In genomic region chr3:88530082-88530864, GRCm38 (mm10) we compare ENCODE assay signal across 8 mouse cellular contexts. TPM values are rescaled to one million over a fixed set of nuclear protein-coding genes. Genes with fewer than 3 reads are reported as not detected.
DNase-seq lines count a peak whose midpoint lies in the region; ATAC-seq and TF ChIP-seq lines count a peak whose summit lies in the region.

No protein-coding gene starts in this region.

- H3K27ac ChIP-seq in heart, embryonic 13.5 days (replicated peaks) = peak overlapping the region; percentile 96
- H3K27ac ChIP-seq in MEL (ENCODE audit: control insufficient read depth, low read depth, low read length) = no peak overlapping the region; the same call in 1 of the 2 replicates
- H3K27ac ChIP-seq in hindbrain, embryonic 12.5 days = peak overlapping the region; percentile 99
- H3K27ac ChIP-seq in midbrain, embryonic 14.5 days (replicated peaks; ENCODE audit: low read depth, low read length) = peak overlapping the region; percentile 99

- H3K4me2 ChIP-seq in heart, embryonic 13.5 days = peak overlapping the region; percentile 75
- peak overlapping the region; percentile 93 for H3K4me2 ChIP-seq in hindbrain, embryonic 12.5 days (replicated peaks)
- H3K4me2 ChIP-seq in midbrain, embryonic 14.5 days (ENCODE audit: low read length) = peak overlapping the region; percentile 98

- peaks cover 12% of the 10 kb centered on the region for H3K79me2 ChIP-seq in MEL (ENCODE audit: control insufficient read depth, insufficient read depth, low read length, poor library complexity)

- H3K4me1 ChIP-seq in heart, embryonic 13.5 days = peaks cover 74% of the 10 kb centered on the region
- peaks cover 9 to 20% of the 10 kb centered on the region in 2 experiments for H3K4me1 ChIP-seq in MEL (ENCODE audit: control insufficient read depth in 1 of 2, insufficient read depth in 2 of 2, low read length in 2 of 2)
- H3K4me1 ChIP-seq in hindbrain, embryonic 12.5 days = peaks cover 61% of the 10 kb centered on the region
- H3K4me1 ChIP-seq in midbrain, embryonic 14.5 days (ENCODE audit: control insufficient read depth, insufficient read depth, low read length) = peaks cover 57% of the 10 kb centered on the region

- ATAC-seq in heart, embryonic 13.5 days (ENCODE audit: extremely low read depth, insufficient number of reproducible peaks, low FRiP score, low TSS enrichment) = no peak
- ATAC-seq in hindbrain, embryonic 12.5 days (ENCODE audit: low FRiP score) = no peak
- no peak for ATAC-seq in midbrain, embryonic 14.5 days (ENCODE audit: low FRiP score, low TSS enrichment)
- ATAC-seq in inflammation-experienced regulatory T-cells, adult 6 months = no peak

- no peak for TF ChIP-seq CTCF in MEL (IDR thresholded peaks at IDR 0.05 in 2 of 3, conservative IDR thresholded peaks at IDR 0.05 in 1 of 3; ENCODE audit: control insufficient read depth in 1 of 3, insufficient read depth in 1 of 3, low read depth in 2 of 3, low read length in 3 of 3, poor library complexity in 1 of 3, severe bottlenecking in 1 of 3)

- intact Hi-C loops in left cerebral cortex, postnatal 25 days (cut with DNase I) = no loop called here

- peak overlapping the region; percentile 98 for H3K9ac ChIP-seq in heart, embryonic 13.5 days
- peak overlapping the region; percentile 80 for H3K9ac ChIP-seq in MEL (ENCODE audit: control insufficient read depth, low read depth, low read length, poor library complexity, severe bottlenecking)
- peak overlapping the region; percentile 99 for H3K9ac ChIP-seq in hindbrain, embryonic 12.5 days
- peak overlapping the region; percentile 98 for H3K9ac ChIP-seq in midbrain, embryonic 14.5 days (replicated peaks; ENCODE audit: low read length)

- no peaks in the 10 kb centered on the region for H3K9me3 ChIP-seq in heart, embryonic 13.5 days
- H3K9me3 ChIP-seq in MEL (replicated peaks; ENCODE audit: insufficient read depth, low read length) = no peaks in the 10 kb centered on the region
- H3K9me3 ChIP-seq in hindbrain, embryonic 12.5 days (replicated peaks) = no peaks in the 10 kb centered on the region
- H3K9me3 ChIP-seq in midbrain, embryonic 14.5 days (ENCODE audit: control insufficient read depth, low read length) = no peaks in the 10 kb centered on the region

- 26% methylated on average over 11 of the region's 11 CpGs for WGBS in heart, embryonic 13.5 days
- WGBS in hindbrain, embryonic 12.5 days = 6% methylated on average over 11 of the region's 11 CpGs
- 4% methylated on average over 11 of the region's 11 CpGs for WGBS in midbrain, embryonic 14.5 days

- no peak for TF ChIP-seq EP300 in MEL (IDR thresholded peaks at IDR 0.05; ENCODE audit: low read depth in 1 of 2, low read length in 2 of 2)

- no peak for TF ChIP-seq POLR2A in MEL (IDR thresholded peaks at IDR 0.05; ENCODE audit: control insufficient read depth in 1 of 2, insufficient read depth in 1 of 2, low read depth in 1 of 2, low read length in 2 of 2, poor library complexity in 1 of 2)

- H3K4me3 ChIP-seq in heart, embryonic 13.5 days = peak overlapping the region; percentile 93
- H3K4me3 ChIP-seq in MEL (ENCODE audit: control insufficient read depth in 1 of 2, insufficient read depth in 1 of 2, low read depth in 2 of 2, low read length in 2 of 2) = peak overlapping the region; percentile 65 to 91
- peak overlapping the region; percentile 94 for H3K4me3 ChIP-seq in hindbrain, embryonic 12.5 days
- H3K4me3 ChIP-seq in midbrain, embryonic 14.5 days (replicated peaks; ENCODE audit: low read depth, low read length) = peak overlapping the region; percentile 52

- TF ChIP-seq RAD21 in MEL (IDR thresholded peaks at IDR 0.05; ENCODE audit: low read depth, low read length) = no peak

- no peak for DNase-seq in heart, adult 9 months (ENCODE audit: low spot score in 2 of 2)
- no peak for DNase-seq in MEL (ENCODE audit: low read depth, low spot score)
- DNase-seq in midbrain, embryonic 14.5 days = peak; percentile 35
- no peak for DNase-seq in right cerebral cortex, postnatal 36 days (ENCODE audit: low spot score in 2 of 2)
- no peak for DNase-seq in left cerebral cortex, postnatal 25 days (ENCODE audit: low spot score in 2 of 2)

- no peaks in the 10 kb centered on the region for H3K27me3 ChIP-seq in heart, embryonic 13.5 days (replicated peaks)
- no peaks in the 10 kb centered on the region for H3K27me3 ChIP-seq in MEL (ENCODE audit: control insufficient read depth in 1 of 2, insufficient read depth in 2 of 2, low read length in 2 of 2)
- no peaks in the 10 kb centered on the region for H3K27me3 ChIP-seq in hindbrain, embryonic 12.5 days
- H3K27me3 ChIP-seq in midbrain, embryonic 14.5 days (ENCODE audit: control insufficient read depth, insufficient read depth, low read length) = no peaks in the 10 kb centered on the region

- peaks cover 1% of the 10 kb centered on the region; the same call in 1 of the 2 replicates for H3K36me3 ChIP-seq in heart, embryonic 13.5 days
- H3K36me3 ChIP-seq in MEL (ENCODE audit: control insufficient read depth in 1 of 2, insufficient read depth in 2 of 2, low read length in 2 of 2) = peaks cover 0 to 13% of the 10 kb centered on the region in 2 experiments; a peak in 2 of 4 replicates
- 0 out of 2 replicates have a peak, but pooled peaks cover 1% of the 10 kb centered on the region for H3K36me3 ChIP-seq in hindbrain, embryonic 12.5 days
- H3K36me3 ChIP-seq in midbrain, embryonic 14.5 days (ENCODE audit: control insufficient read depth, insufficient read depth, low read length) = peaks cover 6% of the 10 kb centered on the region

TF ChIP-seq in MEL, 35 proteins besides CTCF, POLR2A, EP300 and RAD21 (continues in another document):
- TF ChIP-seq KAT2A (conservative IDR thresholded peaks at IDR 0.05; ENCODE audit: low read depth, low read length) = no peak
- no peak for TF ChIP-seq GABPA (IDR thresholded peaks at IDR 0.05; ENCODE audit: low read depth, low read length)
- TF ChIP-seq MAFK (IDR thresholded peaks at IDR 0.05; ENCODE audit: borderline replicate concordance, low read depth, low read length) = no peak
- TF ChIP-seq TCF12 (IDR thresholded peaks at IDR 0.05; ENCODE audit: low read depth, low read length) = no peak
- TF ChIP-seq CHD1 (IDR thresholded peaks at IDR 0.05; ENCODE audit: low read depth, low read length) = no peak

RNA-seq across cellular contexts. Expression of gene Mex3a, which starts 1.9 kb away (rescaled TPM):
- 9.9 and 10.1 TPM in 2 replicates for polyA plus RNA-seq in heart, embryonic 13.5 days (2015; fragmentation: Nextera tagmentation; extraction: Ambion mirVana)
- 4.3 and 5.5 TPM in 2 replicates for total RNA-seq in MEL (2012; rRNA removed)
- polyA plus RNA-seq in MEL (2012; ENCODE audit: insufficient read depth in 1 of 2, insufficient read length in 2 of 2, low read depth in 1 of 2, low replicate concordance in 2 of 2, missing spikeins in 1 of 2) = 10 to 100 TPM in 1 of 2 experiments, not detected in 1; 10.1 TPM
- polyA plus RNA-seq in hindbrain, embryonic 12.5 days (2016; fragmentation: Nextera tagmentation; extraction: Ambion mirVana) = 44.2 and 44.5 TPM in 2 replicates
- 50.8 and 51.8 TPM in 2 replicates for polyA plus RNA-seq in midbrain, embryonic 14.5 days (2014; fragmentation: Nextera tagmentation; extraction: Ambion mirVana)
- 1 to 10 TPM; 2.8 to 3.0 TPM for total RNA-seq in left cerebral cortex, postnatal 25 days (2021)
- polyA plus RNA-seq in inflammation-experienced regulatory T-cells, adult 6 months (2017; shearing (Covaris generic)) = under 1 TPM; 0.17 to 0.20 (median 0.18) TPM

RNA-seq across cellular contexts. Expression of gene Rab25, which starts 17.8 kb away (rescaled TPM):
- polyA plus RNA-seq in heart, embryonic 13.5 days (2015; fragmentation: Nextera tagmentation; extraction: Ambion mirVana) = 1.1 and 1.5 TPM in 2 replicates
- 0.75 and 0.96 TPM in 2 replicates for total RNA-seq in MEL (2012; rRNA removed)
- 1 to 10 TPM in 1 of 2 experiments, not detected in 1; 1.9 TPM for polyA plus RNA-seq in MEL (2012; ENCODE audit: insufficient read depth in 1 of 2, insufficient read length in 2 of 2, low read depth in 1 of 2, low replicate concordance in 2 of 2, missing spikeins in 1 of 2)
- 1.5 and 2.4 TPM in 2 replicates for polyA plus RNA-seq in hindbrain, embryonic 12.5 days (2016; fragmentation: Nextera tagmentation; extraction: Ambion mirVana)
- not detected in 2 replicates for polyA plus RNA-seq in midbrain, embryonic 14.5 days (2014; fragmentation: Nextera tagmentation; extraction: Ambion mirVana)
- not detected for total RNA-seq in left cerebral cortex, postnatal 25 days (2021)
- polyA plus RNA-seq in inflammation-experienced regulatory T-cells, adult 6 months (2017; shearing (Covaris generic)) = not detected

RNA-seq across cellular contexts. Expression of gene Lmna, which starts 20.5 kb away (rescaled TPM):
- 86.7 and 97.1 TPM in 2 replicates for polyA plus RNA-seq in heart, embryonic 13.5 days (2015; fragmentation: Nextera tagmentation; extraction: Ambion mirVana)
- 388 and 394 TPM in 2 replicates for total RNA-seq in MEL (2012; rRNA removed)
- polyA plus RNA-seq in MEL (2012; ENCODE audit: insufficient read depth in 1 of 2, insufficient read length in 2 of 2, low read depth in 1 of 2, low replicate concordance in 2 of 2, missing spikeins in 1 of 2) = 100 to 1,000 TPM; 128 to 302 TPM
- 48.9 and 61.6 TPM in 2 replicates for polyA plus RNA-seq in hindbrain, embryonic 12.5 days (2016; fragmentation: Nextera tagmentation; extraction: Ambion mirVana)
- 31.0 and 34.3 TPM in 2 replicates for polyA plus RNA-seq in midbrain, embryonic 14.5 days (2014; fragmentation: Nextera tagmentation; extraction: Ambion mirVana)
- 10 to 100 TPM; 42.1 to 48.7 TPM for total RNA-seq in left cerebral cortex, postnatal 25 days (2021)
- polyA plus RNA-seq in inflammation-experienced regulatory T-cells, adult 6 months (2017; shearing (Covaris generic)) = 1 to 10 TPM; 2.6 to 8.0 (median 4.0) TPM

RNA-seq across cellular contexts. Expression of gene Lamtor2, which starts 22.6 kb away (rescaled TPM):
- 131 and 150 TPM in 2 replicates for polyA plus RNA-seq in heart, embryonic 13.5 days (2015; fragmentation: Nextera tagmentation; extraction: Ambion mirVana)
- total RNA-seq in MEL (2012; rRNA removed) = 125 and 127 TPM in 2 replicates
- 100 to 1,000 TPM in 1 of 2 experiments, not detected in 1; 188 TPM for polyA plus RNA-seq in MEL (2012; ENCODE audit: insufficient read depth in 1 of 2, insufficient read length in 2 of 2, low read depth in 1 of 2, low replicate concordance in 2 of 2, missing spikeins in 1 of 2)
- polyA plus RNA-seq in hindbrain, embryonic 12.5 days (2016; fragmentation: Nextera tagmentation; extraction: Ambion mirVana) = 124 and 140 TPM in 2 replicates
- 93.4 and 154 TPM in 2 replicates for polyA plus RNA-seq in midbrain, embryonic 14.5 days (2014; fragmentation: Nextera tagmentation; extraction: Ambion mirVana)
- total RNA-seq in left cerebral cortex, postnatal 25 days (2021) = 10 to 100 TPM; 96.9 to 99.5 TPM
- polyA plus RNA-seq in inflammation-experienced regulatory T-cells, adult 6 months (2017; shearing (Covaris generic)) = 100 to 1,000 TPM; 149 to 189 (median 187) TPM

RNA-seq across cellular contexts. Expression of gene Ubqln4, which starts 23.3 kb away (rescaled TPM):
- polyA plus RNA-seq in heart, embryonic 13.5 days (2015; fragmentation: Nextera tagmentation; extraction: Ambion mirVana) = 33.1 and 34.1 TPM in 2 replicates
- 73.0 and 83.0 TPM in 2 replicates for total RNA-seq in MEL (2012; rRNA removed)
- 100 to 1,000 TPM in 1 of 2 experiments, 10 to 100 TPM in 1; 43.6 to 171 TPM for polyA plus RNA-seq in MEL (2012; ENCODE audit: insufficient read depth in 1 of 2, insufficient read length in 2 of 2, low read depth in 1 of 2, low replicate concordance in 2 of 2, missing spikeins in 1 of 2)
- 59.4 and 60.7 TPM in 2 replicates for polyA plus RNA-seq in hindbrain, embryonic 12.5 days (2016; fragmentation: Nextera tagmentation; extraction: Ambion mirVana)
- polyA plus RNA-seq in midbrain, embryonic 14.5 days (2014; fragmentation: Nextera tagmentation; extraction: Ambion mirVana) = 42.4 and 47.8 TPM in 2 replicates
- total RNA-seq in left cerebral cortex, postnatal 25 days (2021) = 100 to 1,000 TPM; 128 to 129 TPM
- polyA plus RNA-seq in inflammation-experienced regulatory T-cells, adult 6 months (2017; shearing (Covaris generic)) = 10 to 100 TPM in 2 of 3 experiments, 1 to 10 TPM in 1; 9.8 to 15.5 (median 12.1) TPM
